Mouse (Mus musculus) large intestine, adult 2 months (tissue): ENCODE data around the gene Cd209e. TPM values are rescaled to one million over a fixed set of nuclear protein-coding genes. Genes with fewer than 3 reads are reported as not detected.
"Not testable (repeated sequence)": the region's sequence is repeated elsewhere in the genome, so short reads cannot be mapped to it uniquely, and the experiment has no call there.

Experiments used
- DNase-seq: peaks from one replicate; pipeline ENCODE4 v3.0.0-alpha.2; 2012; ENCODE audit warnings: low read depth, low spot score
- WGBS: fragments of 180-500 bp; shearing (Covaris S2); methylation state at CpG from one replicate; pipeline ENCODE4 v1.1.7; 2018; 5-methylcytosine and 5-hydroxymethylcytosine counted together
- polyA plus RNA-seq: library from polyadenylated mRNA; depleted of rRNA; stranded (reverse); fragments of >200 nt; gene quantifications from 2 replicates; pipeline ENCODE4 v1.2.3, GENCODE M21; 2012; rRNA removed

The Cd209e gene
- polyA plus RNA-seq: not detected in 2 replicates

GRCm38 (mm10) chr8:3854209-3854608 lies at the start of gene Cd209e:
Gene Cd209e (minus strand): TSS chr8:3854309.
- 64% methylated on average over 2 of the region's 2 CpGs for WGBS
- no peak for DNase-seq

- 61% methylated on average over 4 of the region's 4 CpGs for WGBS
- no peak for DNase-seq
Observed at GRCm38 (mm10) chr8:3878455-3878854, 24.3 kb upstream of the Cd209e start, which contains the start of gene Cd209d. Gene Cd209d (minus strand): TSS chr8:3878555.

- WGBS: 80% methylated on average over 2 of the region's 2 CpGs
- DNase-seq: no peak
Observed at GRCm38 (mm10) chr8:3876121-3876520, 22.0 kb upstream of the Cd209e start.

GRCm38 (mm10) chr8:3862736-3863135 lies 8.6 kb upstream of the Cd209e start:
- DNase-seq: not testable (repeated sequence)

GRCm38 (mm10) chr8:3803091-3803490 lies 51.0 kb downstream of the Cd209e start:
- WGBS: 89% methylated on average over 14 of the region's 14 CpGs
- no peak for DNase-seq

Other genes starting within 250 kb of the Cd209e start
- gene Xab2, start 233.0 kb downstream of the Cd209e start, polyA plus RNA-seq: 39.1 and 50.5 TPM in 2 replicates
- 9.5 TPM in 2 replicates for gene Pet100, start 232.8 kb downstream of the Cd209e start, polyA plus RNA-seq
- gene Pcp2, start 228.8 kb downstream of the Cd209e start, polyA plus RNA-seq: not detected in 2 replicates
- gene Stxbp2, start 223.4 kb downstream of the Cd209e start, polyA plus RNA-seq: 179 and 256 TPM in 2 replicates
- gene Retn, start 198.5 kb downstream of the Cd209e start, polyA plus RNA-seq: 2.9 and 11.9 TPM in 2 replicates
- 0.59 and 0.63 TPM in 2 replicates for gene Mcemp1, start 188.6 kb downstream of the Cd209e start, polyA plus RNA-seq
- 3.6 and 5.8 TPM in 2 replicates for gene Fcor, start 181.9 kb downstream of the Cd209e start, polyA plus RNA-seq
- gene Trappc5, start 178.0 kb downstream of the Cd209e start, polyA plus RNA-seq: 22.8 and 27.4 TPM in 2 replicates
- 2.8 and 5.0 TPM in 2 replicates for gene Fcer2a, start 160.1 kb downstream of the Cd209e start, polyA plus RNA-seq
- not detected in 2 replicates for gene Clec4g, start 133.7 kb downstream of the Cd209e start, polyA plus RNA-seq
- 0.16 and 1.3 TPM in 2 replicates for gene Cd209a, start 105.3 kb downstream of the Cd209e start, polyA plus RNA-seq
- 0.24 and 0.85 TPM in 2 replicates for gene Cd209d, start 24.2 kb upstream of the Cd209e start, polyA plus RNA-seq
- 0.11 and 0.84 TPM in 2 replicates for gene Cd209b, start 72.5 kb upstream of the Cd209e start, polyA plus RNA-seq
- 0.27 TPM in 1 of 2 replicates, not detected in the other for gene Cd209c, start 100.4 kb upstream of the Cd209e start, polyA plus RNA-seq